Mouse (Mus musculus): ENCODE data around the gene Kif17.

Kif17 gene

DNA sequence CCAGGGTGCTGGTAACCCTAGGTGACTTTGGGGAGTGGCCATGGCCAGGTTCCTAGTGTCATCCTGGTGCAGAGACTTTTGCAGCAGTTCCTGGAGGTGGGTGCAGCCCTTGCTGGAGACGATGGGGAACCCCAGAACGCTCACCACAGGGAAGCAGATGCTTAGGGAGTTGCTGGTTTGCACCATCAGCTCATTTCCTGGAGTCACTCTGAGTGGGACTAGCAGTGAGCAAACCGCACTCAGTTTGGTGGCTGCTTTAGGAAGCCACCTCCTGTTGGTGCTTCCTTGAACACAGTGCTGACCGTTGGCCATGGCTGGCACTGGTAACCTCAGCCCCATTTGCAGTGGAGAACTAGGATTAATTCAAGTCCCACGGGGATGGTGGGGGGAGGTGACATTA, 9.2 kb downstream of the Kif17 start:
- no peak for DNase-seq (ENCODE audit: extremely low spot score, low read depth, low spot score)

- peak; percentile 69 for DNase-seq (ENCODE audit: extremely low spot score, low read depth, low spot score)
These were observed 11.8 kb downstream of the Kif17 start for GRCm38 (mm10) chr4:138261843-138262681.

DNA sequence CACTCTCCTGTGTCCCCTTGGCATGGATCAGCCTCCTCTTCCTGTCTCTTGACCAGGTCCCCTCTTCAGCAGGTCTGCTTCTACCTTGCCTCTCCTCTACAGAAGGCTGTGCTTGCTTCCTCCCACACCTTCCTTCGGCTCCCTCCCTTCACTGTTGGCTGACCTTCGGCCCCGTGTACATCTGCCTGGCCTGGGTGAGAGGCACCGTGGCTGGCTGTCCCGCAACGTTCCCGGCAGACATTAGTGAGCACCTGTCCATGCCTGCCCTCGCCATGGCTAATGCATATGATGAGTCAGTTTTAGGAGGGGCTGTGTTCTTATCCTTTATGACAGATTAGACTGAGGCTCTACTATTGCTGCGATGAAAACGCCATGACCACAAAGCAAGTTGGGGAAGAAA, 17.6 kb downstream of the Kif17 start:
- DNase-seq (ENCODE audit: extremely low spot score, low read depth, low spot score), result no peak

DNA sequence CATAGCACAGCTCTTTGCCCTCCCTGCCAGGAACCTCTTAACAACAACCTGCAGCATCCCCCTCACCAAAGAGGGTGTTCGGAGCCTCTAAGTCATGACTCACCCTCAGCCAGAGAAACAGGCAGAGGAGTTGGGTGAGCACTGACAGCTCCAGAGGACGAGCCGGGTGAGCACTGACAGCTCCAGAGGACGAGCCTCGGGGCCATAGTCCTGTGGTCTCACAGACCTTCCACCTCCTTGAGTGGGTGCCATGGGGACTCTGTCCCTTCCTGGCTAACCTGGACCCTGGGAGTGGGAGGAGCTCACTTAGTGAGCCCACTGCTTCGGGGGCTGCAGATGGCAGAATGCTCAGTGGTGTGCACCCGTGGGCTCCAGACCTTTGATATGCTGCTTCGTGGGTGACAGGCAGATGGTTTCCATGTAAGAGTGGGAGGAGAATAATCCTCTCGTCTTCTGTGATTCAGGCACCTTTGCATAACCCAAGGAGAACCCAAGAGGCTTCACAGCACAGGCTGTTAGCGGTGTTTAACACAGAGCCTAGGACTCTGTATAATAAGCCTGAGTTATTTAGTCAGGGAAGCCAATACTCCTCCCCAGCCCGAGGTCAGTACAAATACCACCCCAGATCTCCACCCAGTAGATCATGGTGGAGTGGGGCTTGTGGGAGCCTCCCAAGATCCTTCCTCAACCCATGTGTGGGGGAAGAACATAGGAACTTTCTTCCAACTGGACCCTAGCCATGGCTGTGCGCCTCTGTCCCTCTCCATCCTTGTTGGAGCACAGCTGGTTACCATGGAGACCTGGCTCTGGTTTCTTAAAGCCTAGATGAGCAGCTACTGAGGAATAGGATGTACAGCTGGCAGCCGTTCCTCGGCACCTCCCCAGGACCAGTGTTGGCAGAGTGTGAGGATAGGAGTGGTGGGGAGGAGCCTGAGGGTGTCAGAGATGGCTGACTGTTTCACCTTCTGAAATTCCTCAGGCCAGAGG, 22.1 kb downstream of the Kif17 start:
- no peak for DNase-seq (ENCODE audit: extremely low spot score, low read depth, low spot score)

- no peak for DNase-seq (ENCODE audit: extremely low spot score, low read depth, low spot score)
These were observed 28.1 kb downstream of the Kif17 start for GRCm38 (mm10) chr4:138278346-138278745.

DNA sequence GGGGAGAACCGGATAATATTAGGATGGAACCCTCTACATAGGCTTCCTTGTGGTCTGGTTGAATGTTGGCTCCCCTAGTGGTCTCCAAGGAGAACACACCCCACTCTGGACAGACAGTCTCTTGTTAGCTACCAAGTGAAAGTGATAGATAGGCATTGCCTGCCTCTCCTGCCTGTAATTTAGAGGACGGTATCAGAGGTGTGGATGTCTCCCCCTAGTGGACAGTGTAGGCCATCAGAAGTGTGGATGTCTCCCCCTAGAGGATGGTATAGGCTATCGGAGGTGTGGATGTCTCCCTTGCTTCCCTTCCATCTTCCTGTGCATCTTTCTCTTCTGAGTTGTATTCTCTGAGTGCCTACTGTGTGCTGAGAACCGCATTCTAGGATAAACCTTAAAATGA, 32.6 kb downstream of the Kif17 start:
- DNase-seq (ENCODE audit: extremely low spot score, low read depth, low spot score), result peak; percentile 82

DNA sequence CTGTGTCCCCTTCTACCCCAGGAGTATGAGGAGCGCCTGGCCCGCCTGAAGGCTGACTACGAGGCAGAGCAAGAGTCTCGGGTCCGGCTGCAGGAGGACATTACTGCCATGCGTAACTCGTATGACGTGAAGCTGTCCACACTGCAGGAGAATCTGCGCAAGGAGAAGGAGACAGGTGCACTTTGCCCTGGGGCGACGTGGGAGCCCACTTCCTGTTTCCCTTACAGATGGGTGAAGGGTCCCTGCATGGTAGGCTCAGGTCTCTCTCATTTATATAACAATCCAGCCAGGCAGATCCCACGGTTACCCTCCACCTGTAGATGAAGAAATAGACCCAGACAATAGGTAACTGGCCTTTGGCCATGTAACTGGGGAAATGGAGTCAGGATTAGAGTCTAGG, 36.2 kb downstream of the Kif17 start:
- DNase-seq (ENCODE audit: extremely low spot score, low read depth, low spot score), result no peak

GRCm38 (mm10) chr4:138288691-138289090, 38.5 kb downstream of the Kif17 start:
- no peak for DNase-seq (ENCODE audit: extremely low spot score, low read depth, low spot score)

GRCm38 (mm10) chr4:138292028-138292427, 41.8 kb downstream of the Kif17 start:
- DNase-seq (ENCODE audit: extremely low spot score, low read depth, low spot score), result no peak

DNA sequence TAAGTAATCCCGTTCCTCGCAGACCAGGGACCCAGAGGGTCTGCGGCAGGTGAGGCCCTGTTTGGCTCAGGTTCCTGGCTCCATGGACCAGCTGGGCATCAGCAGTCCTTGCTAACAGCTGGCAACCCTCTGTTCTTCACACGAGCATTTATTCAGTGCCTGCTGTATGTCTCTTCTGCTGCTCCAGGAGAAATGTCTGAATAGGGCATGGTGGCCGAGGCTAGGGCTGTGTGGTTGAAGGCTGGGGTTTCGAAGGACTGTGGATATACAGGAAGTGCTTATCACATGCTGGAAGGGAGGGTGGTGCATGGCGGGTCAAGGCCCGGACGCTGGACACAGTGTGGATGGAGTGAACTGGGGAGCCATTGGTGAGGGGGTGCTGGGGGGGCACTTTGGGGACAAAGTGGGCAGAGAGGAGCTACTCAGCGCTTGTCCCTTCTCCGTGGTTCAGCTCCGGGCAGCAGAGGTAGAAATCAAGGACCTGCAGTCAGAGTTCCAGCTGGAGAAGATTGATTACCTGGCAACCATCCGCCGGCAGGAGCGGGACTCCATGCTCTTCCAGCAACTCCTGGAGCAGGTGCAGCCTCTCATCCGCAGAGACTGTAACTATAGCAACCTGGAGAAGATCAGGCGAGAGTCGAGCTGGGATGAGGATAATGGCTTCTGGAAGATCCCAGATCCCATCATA, 43.2 kb downstream of the Kif17 start:
- no peak for DNase-seq (ENCODE audit: extremely low spot score, low read depth, low spot score)

DNA sequence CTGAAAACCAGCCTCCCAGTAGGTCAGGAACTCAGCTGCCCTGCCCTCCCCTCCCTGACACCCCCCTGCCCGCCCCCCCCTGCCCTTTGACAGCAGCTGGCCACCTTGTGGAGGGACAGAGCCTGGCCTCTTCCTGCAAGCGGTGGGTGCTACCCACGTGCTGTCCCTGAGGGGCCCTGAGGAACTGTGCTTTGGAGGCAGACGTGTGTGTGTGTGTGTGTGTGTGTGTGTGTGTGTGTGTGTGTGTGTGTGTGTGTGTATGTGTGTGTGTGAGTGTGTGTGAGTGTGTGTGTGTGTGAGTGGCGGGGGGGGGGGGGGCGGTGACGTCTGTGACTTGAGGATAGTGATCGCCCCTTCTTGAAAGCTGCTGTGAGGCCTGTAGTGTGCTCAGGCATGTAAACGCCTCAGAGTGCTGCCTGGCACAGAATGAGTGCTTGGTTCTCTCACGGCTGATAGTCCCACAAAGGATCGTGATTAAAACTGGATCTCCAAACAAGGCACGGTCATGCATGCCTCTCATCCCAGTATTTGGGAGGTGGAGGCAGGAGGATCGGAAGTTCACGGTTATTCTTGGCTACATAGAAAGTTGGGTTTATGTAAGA, 43.8 kb downstream of the Kif17 start:
- DNase-seq (ENCODE audit: extremely low spot score, low read depth, low spot score), result no peak

GRCm38 (mm10) chr4:138301271-138301780, 51.1 kb downstream of the Kif17 start:
- DNase-seq (ENCODE audit: extremely low spot score, low read depth, low spot score), result no peak

DNA sequence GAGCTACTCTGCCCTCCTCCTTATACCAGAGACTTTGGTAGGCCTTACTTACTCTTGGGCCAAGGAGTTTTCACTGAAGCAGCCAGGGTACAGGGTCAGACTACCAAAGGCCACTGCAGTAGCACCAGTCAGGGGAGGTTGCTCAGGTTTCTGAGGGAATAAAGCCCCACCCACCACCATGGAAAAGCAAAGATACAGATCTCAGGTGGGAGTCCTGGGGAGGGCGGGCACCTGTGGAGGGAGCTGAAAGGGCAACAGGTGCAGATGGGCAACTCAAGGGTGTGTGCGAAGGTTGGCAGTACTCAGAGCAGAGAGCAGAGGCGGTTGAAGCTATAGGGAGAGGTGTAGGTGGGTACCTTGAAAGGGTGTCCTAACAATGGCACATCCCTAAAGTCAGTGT, 52.8 kb downstream of the Kif17 start:
- DNase-seq (ENCODE audit: extremely low spot score, low read depth, low spot score), result no peak

DNA sequence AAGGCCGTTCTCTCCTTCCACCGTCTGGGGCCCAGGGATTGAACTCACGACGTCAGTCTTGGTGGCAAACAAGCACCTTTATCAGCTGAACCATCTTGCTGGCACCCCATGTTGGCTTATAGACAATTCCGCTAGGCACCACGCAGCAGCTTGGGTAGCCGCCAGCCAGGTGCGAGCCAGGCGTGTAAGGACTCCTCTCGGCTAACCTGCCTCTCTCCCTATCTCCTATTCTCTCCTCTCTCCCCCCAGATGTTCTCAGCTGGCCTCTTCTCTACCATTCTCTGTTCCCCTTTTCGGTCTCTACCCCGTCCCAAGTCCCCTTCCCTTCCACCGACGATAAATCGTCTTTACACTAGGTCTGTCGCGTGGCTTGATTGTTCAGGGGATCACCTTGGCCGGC, 53.5 kb downstream of the Kif17 start:
- no peak for DNase-seq (ENCODE audit: extremely low spot score, low read depth, low spot score)

- peak; percentile 98 for DNase-seq (ENCODE audit: extremely low spot score, low read depth, low spot score)
These were observed 54.3 kb downstream of the Kif17 start, which contains the start of gene Ddost for GRCm38 (mm10) chr4:138304340-138305104. Gene Ddost (plus strand): TSS chr4:138304730.

- DNase-seq (ENCODE audit: extremely low spot score, low read depth, low spot score), result no peak
These were observed 56.8 kb downstream of the Kif17 start for GRCm38 (mm10) chr4:138307025-138307424.

DNA sequence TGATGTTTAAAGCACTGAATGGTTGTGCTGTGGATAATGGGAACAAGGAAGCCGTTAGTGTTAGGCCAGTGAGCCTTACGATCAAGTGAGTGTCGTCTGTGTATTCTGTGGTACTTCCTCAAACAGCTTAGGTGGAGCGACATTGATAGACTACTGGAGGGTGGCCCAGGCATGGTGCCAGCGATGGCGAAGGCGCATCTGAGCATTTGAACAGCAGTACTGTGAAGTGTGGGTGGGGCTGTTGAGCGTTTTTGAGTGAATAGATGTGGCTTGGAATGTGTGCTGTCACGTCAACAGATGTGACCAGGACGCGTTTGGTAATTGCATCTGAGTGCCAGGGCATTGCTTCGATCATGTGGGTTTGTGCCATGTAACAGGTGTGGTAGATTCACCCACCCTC, 57.5 kb downstream of the Kif17 start:
- no peak for DNase-seq (ENCODE audit: extremely low spot score, low read depth, low spot score)

- DNase-seq (ENCODE audit: extremely low spot score, low read depth, low spot score), result no peak
These were observed 60.2 kb downstream of the Kif17 start for GRCm38 (mm10) chr4:138310311-138310910.

GRCm38 (mm10) chr4:138311595-138311994, 61.4 kb downstream of the Kif17 start:
- no peak for DNase-seq (ENCODE audit: extremely low spot score, low read depth, low spot score)
